Mouse (Mus musculus): ENCODE results near the gene Bcap29. TPM values are rescaled to one million over a fixed set of nuclear protein-coding genes. Genes with fewer than 3 reads are reported as not detected.
"Not testable (repeated sequence)": the region's sequence is repeated elsewhere in the genome, so short reads cannot be mapped to it uniquely, and the experiment has no call there.

The Bcap29 gene
- polyA plus RNA-seq, 1 experiment from 2014 or later, result 50.6 TPM

- Histone ChIP-seq H3K36me3 (ENCODE audit: inconsistent target) (peaks cover under 1% of the 10 kb centered on the region; the same call in 1 of the 2 replicates), H3K4me3 (ENCODE audit: inconsistent target) (no peak overlapping the region), H3K79me2 (ENCODE audit: inconsistent target) (no peaks in the 10 kb centered on the region), H3K27ac (no peak overlapping the region)
- 86% methylated on average over 3 of the region's 3 CpGs for WGBS (ENCODE audit: missing documents)
These were observed 29.6 kb downstream of the Bcap29 start for GRCm38 (mm10) chr12:31604894-31605293.

- Histone ChIP-seq H3K36me3 (ENCODE audit: inconsistent target) (peaks cover 4% of the 10 kb centered on the region; the same call in 1 of the 2 replicates), H3K27ac (no peak overlapping the region), H3K4me3 (ENCODE audit: inconsistent target) (no peak overlapping the region), H3K79me2 (ENCODE audit: inconsistent target) (no peaks in the 10 kb centered on the region)
- 87% methylated on average over 6 of the region's 6 CpGs for WGBS (ENCODE audit: missing documents)
These were observed 30.9 kb downstream of the Bcap29 start for GRCm38 (mm10) chr12:31603586-31603985.

- no peak overlapping the region for H3K4me3 ChIP-seq (ENCODE audit: inconsistent target)
- no peak overlapping the region for H3K27ac ChIP-seq
- H3K79me2 ChIP-seq (ENCODE audit: inconsistent target), result no peaks in the 10 kb centered on the region
- no peaks in the 10 kb centered on the region for H3K36me3 ChIP-seq (ENCODE audit: inconsistent target)
- WGBS (ENCODE audit: missing documents), result 96% methylated on average over 3 of the region's 3 CpGs
These were observed 40.2 kb downstream of the Bcap29 start for GRCm38 (mm10) chr12:31594296-31594695.

GRCm38 (mm10) chr12:31592011-31592410, 42.4 kb downstream of the Bcap29 start:
- Histone ChIP-seq H3K79me2 (ENCODE audit: inconsistent target) (no peaks in the 10 kb centered on the region), H3K4me3 (ENCODE audit: inconsistent target) (no peak overlapping the region), H3K36me3 (ENCODE audit: inconsistent target) (no peaks in the 10 kb centered on the region), H3K27ac (no peak overlapping the region)
- 80% methylated on average over 3 of the region's 3 CpGs for WGBS (ENCODE audit: missing documents)

GRCm38 (mm10) chr12:31583726-31584125, 50.7 kb downstream of the Bcap29 start:
- H3K4me3 ChIP-seq (ENCODE audit: inconsistent target), result no peak overlapping the region
- H3K79me2 ChIP-seq (ENCODE audit: inconsistent target), result no peaks in the 10 kb centered on the region
- 80% methylated on average over 2 of the region's 2 CpGs for WGBS (ENCODE audit: missing documents)
- no peaks in the 10 kb centered on the region for H3K36me3 ChIP-seq (ENCODE audit: inconsistent target)
- H3K27ac ChIP-seq, result no peak overlapping the region

- Histone ChIP-seq H3K4me3 (ENCODE audit: inconsistent target) (no peak overlapping the region), H3K79me2 (ENCODE audit: inconsistent target) (no peaks in the 10 kb centered on the region), H3K27ac (no peak overlapping the region), H3K36me3 (ENCODE audit: inconsistent target) (no peaks in the 10 kb centered on the region)
- WGBS (ENCODE audit: missing documents), result 92% methylated on average over 5 of the region's 5 CpGs
These were observed 52.4 kb downstream of the Bcap29 start for GRCm38 (mm10) chr12:31582081-31582480.

GRCm38 (mm10) chr12:31581319-31581810, 53.1 kb downstream of the Bcap29 start:
- no peaks in the 10 kb centered on the region for H3K36me3 ChIP-seq (ENCODE audit: inconsistent target)
- WGBS (ENCODE audit: missing documents), result 87% methylated on average over 7 of the region's 7 CpGs
- H3K79me2 ChIP-seq (ENCODE audit: inconsistent target), result no peaks in the 10 kb centered on the region
- no peak overlapping the region for H3K4me3 ChIP-seq (ENCODE audit: inconsistent target)
- H3K27ac ChIP-seq, result no peak overlapping the region

GRCm38 (mm10) chr12:31580634-31581318, 53.7 kb downstream of the Bcap29 start:
- 97% methylated on average over 5 of the region's 5 CpGs for WGBS (ENCODE audit: missing documents)
- Histone ChIP-seq H3K36me3 (ENCODE audit: inconsistent target) (no peaks in the 10 kb centered on the region), H3K79me2 (ENCODE audit: inconsistent target) (no peaks in the 10 kb centered on the region), H3K4me3 (ENCODE audit: inconsistent target) (no peak overlapping the region), H3K27ac (no peak overlapping the region)

- WGBS (ENCODE audit: missing documents), result 91% methylated on average over 7 of the region's 8 CpGs
- H3K4me3 ChIP-seq (ENCODE audit: inconsistent target), result no peak overlapping the region
- no peak overlapping the region for H3K27ac ChIP-seq
- H3K36me3 ChIP-seq (ENCODE audit: inconsistent target), result no peaks in the 10 kb centered on the region
- H3K79me2 ChIP-seq (ENCODE audit: inconsistent target), result no peaks in the 10 kb centered on the region
These were observed 55.6 kb downstream of the Bcap29 start for GRCm38 (mm10) chr12:31578691-31579476.

- 88% methylated on average over 5 of the region's 5 CpGs for whole genome bisulfite sequencing (ENCODE audit: missing documents)
- H3K4me3 ChIP-seq (ENCODE audit: inconsistent target), result no peak overlapping the region
- no peaks in the 10 kb centered on the region for H3K79me2 ChIP-seq (ENCODE audit: inconsistent target)
- no peaks in the 10 kb centered on the region for H3K36me3 ChIP-seq (ENCODE audit: inconsistent target)
- H3K27ac ChIP-seq, result no peak overlapping the region
These were observed 60.0 kb downstream of the Bcap29 start for GRCm38 (mm10) chr12:31574506-31574905.

- Histone ChIP-seq H3K79me2 (ENCODE audit: inconsistent target) (no peaks in the 10 kb centered on the region), H3K27ac (no peak overlapping the region), H3K36me3 (ENCODE audit: inconsistent target) (no peaks in the 10 kb centered on the region), H3K4me3 (ENCODE audit: inconsistent target) (no peak overlapping the region)
- 71% methylated on average over 2 of the region's 2 CpGs for WGBS (ENCODE audit: missing documents)
These were observed 64.7 kb downstream of the Bcap29 start for GRCm38 (mm10) chr12:31569784-31570183.

- no peak overlapping the region for H3K4me3 ChIP-seq (ENCODE audit: inconsistent target)
- H3K79me2 ChIP-seq (ENCODE audit: inconsistent target), result no peaks in the 10 kb centered on the region
- H3K36me3 ChIP-seq (ENCODE audit: inconsistent target), result no peaks in the 10 kb centered on the region
- no peak overlapping the region for H3K27ac ChIP-seq
These were observed 65.8 kb downstream of the Bcap29 start for GRCm38 (mm10) chr12:31568661-31569060.

GRCm38 (mm10) chr12:31567535-31567934, 66.9 kb downstream of the Bcap29 start:
- peak overlapping the region; percentile 7; the same call in 1 of the 2 replicates for H3K4me3 ChIP-seq (ENCODE audit: inconsistent target)
- not testable (repeated sequence) for H3K27ac ChIP-seq; H3K36me3 ChIP-seq (ENCODE audit: inconsistent target); H3K79me2 ChIP-seq (ENCODE audit: inconsistent target)
- 45% methylated on average over 10 of the region's 10 CpGs for WGBS (ENCODE audit: missing documents)

- Histone ChIP-seq H3K27ac (no peak overlapping the region), H3K4me3 (ENCODE audit: inconsistent target) (no peak overlapping the region), H3K79me2 (ENCODE audit: inconsistent target) (no peaks in the 10 kb centered on the region), H3K36me3 (ENCODE audit: inconsistent target) (no peaks in the 10 kb centered on the region)
- WGBS (ENCODE audit: missing documents), result 85% methylated on average over 5 of the region's 5 CpGs
These were observed 73.7 kb downstream of the Bcap29 start for GRCm38 (mm10) chr12:31560712-31561111.

GRCm38 (mm10) chr12:31560002-31560401, 74.5 kb downstream of the Bcap29 start:
- no peaks in the 10 kb centered on the region for H3K36me3 ChIP-seq (ENCODE audit: inconsistent target)
- no peaks in the 10 kb centered on the region for H3K79me2 ChIP-seq (ENCODE audit: inconsistent target)
- no peak overlapping the region for H3K4me3 ChIP-seq (ENCODE audit: inconsistent target)
- 17% methylated on average over 5 of the region's 5 CpGs for WGBS (ENCODE audit: missing documents)
- no peak overlapping the region for H3K27ac ChIP-seq

Measured in macrophage (primary cell).